Mouse (Mus musculus): Measurements from ENCODE around the gene BC037034. TPM values are rescaled to one million over a fixed set of nuclear protein-coding genes. Genes with fewer than 3 reads are reported as not detected.

Gene BC037034
- polyA plus RNA-seq, 1 experiment from 2014 or later: 4.3 TPM

GRCm38 (mm10) chr5:138253061-138253460 lies 10.8 kb downstream of the BC037034 start:
- Histone ChIP-seq H3K36me3 (ENCODE audit: insufficient read depth, low read length) (no peaks in the 10 kb centered on the region), H3K9me3 (replicated peaks; ENCODE audit: low read length) (no peaks in the 10 kb centered on the region), H3K27me3 (ENCODE audit: insufficient read depth, low read length) (no peaks in the 10 kb centered on the region), H3K4me1 (replicated peaks; ENCODE audit: insufficient read depth, low read length) (0 out of 2 replicates have a peak, but pooled peaks cover 4% of the 10 kb centered on the region), H3K27ac (no peak overlapping the region), H3K9ac (ENCODE audit: low read depth, low read length) (no peak overlapping the region), H3K4me2 (ENCODE audit: low read length) (no peak overlapping the region), H3K4me3 (replicated peaks; ENCODE audit: low read depth, low read length) (no peak overlapping the region)
- WGBS: 94% methylated on average over 3 of the region's 3 CpGs
- DNase-seq (ENCODE audit: low spot score): no peak
- ATAC-seq (replicated peaks; ENCODE audit: low FRiP score, low read depth): no peak
- TF ChIP-seq CTCF (IDR thresholded peaks at IDR 0.05; ENCODE audit: low read depth): no peak

- Histone ChIP-seq H3K9me3 (replicated peaks; ENCODE audit: low read length) (no peaks in the 10 kb centered on the region), H3K4me2 (ENCODE audit: low read length) (no peak overlapping the region), H3K4me1 (replicated peaks; ENCODE audit: insufficient read depth, low read length) (0 out of 2 replicates have a peak, but pooled peaks cover 4% of the 10 kb centered on the region), H3K4me3 (replicated peaks; ENCODE audit: low read depth, low read length) (no peak overlapping the region), H3K27me3 (ENCODE audit: insufficient read depth, low read length) (no peaks in the 10 kb centered on the region), H3K36me3 (ENCODE audit: insufficient read depth, low read length) (no peaks in the 10 kb centered on the region), H3K9ac (ENCODE audit: low read depth, low read length) (no peak overlapping the region), H3K27ac (no peak overlapping the region)
- DNase-seq (ENCODE audit: low spot score) (no peak), ATAC-seq (replicated peaks; ENCODE audit: low FRiP score, low read depth) (no peak)
- no peak for TF ChIP-seq CTCF (IDR thresholded peaks at IDR 0.05; ENCODE audit: low read depth)
- WGBS: 85% methylated on average over 12 of the region's 12 CpGs
These were observed 12.7 kb downstream of the BC037034 start for GRCm38 (mm10) chr5:138251144-138251543.

GRCm38 (mm10) chr5:138241511-138241910 lies 22.3 kb downstream of the BC037034 start:
- no peaks in the 10 kb centered on the region for H3K27me3 ChIP-seq (ENCODE audit: insufficient read depth, low read length)
- H3K9me3 ChIP-seq (replicated peaks; ENCODE audit: low read length): no peaks in the 10 kb centered on the region
- no peaks in the 10 kb centered on the region for H3K36me3 ChIP-seq (ENCODE audit: insufficient read depth, low read length)
- WGBS: 26% methylated on average over 2 of the region's 2 CpGs
- DNase-seq (ENCODE audit: low spot score) (no peak), ATAC-seq (replicated peaks; ENCODE audit: low FRiP score, low read depth) (no peak)
- H3K4me3 ChIP-seq (replicated peaks; ENCODE audit: low read depth, low read length): no peak overlapping the region
- no peak for TF ChIP-seq CTCF (IDR thresholded peaks at IDR 0.05; ENCODE audit: low read depth)
- no peak overlapping the region for H3K9ac ChIP-seq (ENCODE audit: low read depth, low read length)
- H3K4me1 ChIP-seq (replicated peaks; ENCODE audit: insufficient read depth, low read length): no peaks in the 10 kb centered on the region
- H3K4me2 ChIP-seq (ENCODE audit: low read length): no peak overlapping the region
- no peak overlapping the region for H3K27ac ChIP-seq

- Histone ChIP-seq H3K4me2 (ENCODE audit: low read length) (no peak overlapping the region), H3K36me3 (ENCODE audit: insufficient read depth, low read length) (no peaks in the 10 kb centered on the region), H3K4me3 (replicated peaks; ENCODE audit: low read depth, low read length) (no peak overlapping the region), H3K27me3 (ENCODE audit: insufficient read depth, low read length) (no peaks in the 10 kb centered on the region), H3K27ac (peak overlapping the region; percentile 70), H3K9ac (ENCODE audit: low read depth, low read length) (0 out of 2 replicates have a peak overlapping the region, but pooled peaks have one; percentile 10), H3K9me3 (replicated peaks; ENCODE audit: low read length) (no peaks in the 10 kb centered on the region), H3K4me1 (replicated peaks; ENCODE audit: insufficient read depth, low read length) (no peaks in the 10 kb centered on the region)
- ATAC-seq (replicated peaks; ENCODE audit: low FRiP score, low read depth) (no peak), DNase-seq (ENCODE audit: low spot score) (no peak)
- no peak for TF ChIP-seq CTCF (IDR thresholded peaks at IDR 0.05; ENCODE audit: low read depth)
These were observed 29.6 kb downstream of the BC037034 start for GRCm38 (mm10) chr5:138234224-138234623.

GRCm38 (mm10) chr5:138233778-138234177 lies 30.1 kb downstream of the BC037034 start:
- no peak overlapping the region for H3K9ac ChIP-seq (ENCODE audit: low read depth, low read length)
- H3K27ac ChIP-seq: peak overlapping the region; percentile 70
- no peaks in the 10 kb centered on the region for H3K36me3 ChIP-seq (ENCODE audit: insufficient read depth, low read length)
- H3K4me3 ChIP-seq (replicated peaks; ENCODE audit: low read depth, low read length): no peak overlapping the region
- no peak for TF ChIP-seq CTCF (IDR thresholded peaks at IDR 0.05; ENCODE audit: low read depth)
- WGBS: 67% methylated on average over 2 of the region's 2 CpGs
- H3K4me1 ChIP-seq (replicated peaks; ENCODE audit: insufficient read depth, low read length): no peaks in the 10 kb centered on the region
- H3K27me3 ChIP-seq (ENCODE audit: insufficient read depth, low read length): no peaks in the 10 kb centered on the region
- H3K4me2 ChIP-seq (ENCODE audit: low read length): no peak overlapping the region
- H3K9me3 ChIP-seq (replicated peaks; ENCODE audit: low read length): no peaks in the 10 kb centered on the region
- DNase-seq (ENCODE audit: low spot score): peak; percentile 8
- no peak for ATAC-seq (replicated peaks; ENCODE audit: low FRiP score, low read depth)

GRCm38 (mm10) chr5:138229511-138229910 lies 34.3 kb downstream of the BC037034 start:
- 81% methylated on average over 3 of the region's 3 CpGs for WGBS
- TF ChIP-seq CTCF (IDR thresholded peaks at IDR 0.05; ENCODE audit: low read depth): no peak

GRCm38 (mm10) chr5:138228026-138228425 lies 35.8 kb downstream of the BC037034 start:
- DNase-seq (ENCODE audit: low spot score): peak; percentile 17
- peak; percentile 71 for TF ChIP-seq CTCF (IDR thresholded peaks at IDR 0.05; ENCODE audit: low read depth)
- 55% methylated on average over 3 of the region's 3 CpGs for WGBS

More at GRCm38 (mm10) chr5:138229511-138229910, 34.3 kb downstream of the BC037034 start:
- H3K9me3 ChIP-seq (replicated peaks; ENCODE audit: low read length): no peaks in the 10 kb centered on the region
- H3K4me2 ChIP-seq (ENCODE audit: low read length): no peak overlapping the region
- no peaks in the 10 kb centered on the region for H3K4me1 ChIP-seq (replicated peaks; ENCODE audit: insufficient read depth, low read length)
- H3K9ac ChIP-seq (ENCODE audit: low read depth, low read length): no peak overlapping the region
- no peak overlapping the region for H3K4me3 ChIP-seq (replicated peaks; ENCODE audit: low read depth, low read length)
- H3K27ac ChIP-seq: no peak overlapping the region
- no peaks in the 10 kb centered on the region for H3K27me3 ChIP-seq (ENCODE audit: insufficient read depth, low read length)
- DNase-seq (ENCODE audit: low spot score) (no peak), ATAC-seq (replicated peaks; ENCODE audit: low FRiP score, low read depth) (no peak)
- H3K36me3 ChIP-seq (ENCODE audit: insufficient read depth, low read length): no peaks in the 10 kb centered on the region

More at GRCm38 (mm10) chr5:138228026-138228425, 35.8 kb downstream of the BC037034 start:
- H3K9ac ChIP-seq (ENCODE audit: low read depth, low read length): no peak overlapping the region
- ATAC-seq (replicated peaks; ENCODE audit: low FRiP score, low read depth): no peak
- no peaks in the 10 kb centered on the region for H3K4me1 ChIP-seq (replicated peaks; ENCODE audit: insufficient read depth, low read length)
- H3K27ac ChIP-seq: no peak overlapping the region
- no peak overlapping the region for H3K4me2 ChIP-seq (ENCODE audit: low read length)
- H3K27me3 ChIP-seq (ENCODE audit: insufficient read depth, low read length): no peaks in the 10 kb centered on the region
- no peaks in the 10 kb centered on the region for H3K36me3 ChIP-seq (ENCODE audit: insufficient read depth, low read length)
- no peaks in the 10 kb centered on the region for H3K9me3 ChIP-seq (replicated peaks; ENCODE audit: low read length)
- no peak overlapping the region for H3K4me3 ChIP-seq (replicated peaks; ENCODE audit: low read depth, low read length)
